Mouse (Mus musculus) neutrophil, adult 5-6 weeks (primary cell): ENCODE measurements around the gene Ttll7. TPM values are rescaled to one million over a fixed set of nuclear protein-coding genes. Genes with fewer than 3 reads are reported as not detected.

ENCODE experiments used
- ATAC-seq: fragments of 151-379, 151-347 bp; 2 replicates; pipeline ENCODE4 v1.8.0; 2017; ENCODE audit warnings: mild to moderate bottlenecking, moderate TSS enrichment; ENCODE audit not compliant: insufficient number of reproducible peaks, poor library complexity, low FRiP score, severe bottlenecking; ENCODE audit errors: extremely low read depth
- total RNA-seq: library from RNA; stranded (forward); fragments of 200-1000 nt; gene quantifications from 2 replicates; pipeline ENCODE4 v1.2.3, GENCODE M21; 2017

Ttll7 gene
- total RNA-seq, 1 experiment from 2014 or later = not detected

DNA sequence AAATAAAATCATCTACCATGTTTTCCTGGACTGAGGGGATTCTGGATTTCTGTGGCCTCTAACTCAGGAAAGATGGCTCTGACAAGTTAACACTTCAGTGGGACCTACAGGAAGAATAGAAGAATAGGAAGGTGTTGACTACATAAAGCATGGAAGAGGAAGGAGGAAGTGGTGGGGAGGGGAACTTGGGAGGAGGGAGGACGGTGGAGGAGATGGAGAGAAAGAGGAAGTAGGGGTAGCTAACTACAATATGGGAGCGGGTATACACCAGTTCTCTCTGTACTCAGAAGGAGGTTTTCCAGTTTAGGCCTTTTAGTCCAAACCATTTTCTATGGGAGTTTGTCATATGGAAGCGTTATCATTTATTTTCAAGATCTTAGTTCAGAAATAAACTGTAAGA, 112.2 kb downstream of the Ttll7 start:
- ATAC-seq = no peak

DNA sequence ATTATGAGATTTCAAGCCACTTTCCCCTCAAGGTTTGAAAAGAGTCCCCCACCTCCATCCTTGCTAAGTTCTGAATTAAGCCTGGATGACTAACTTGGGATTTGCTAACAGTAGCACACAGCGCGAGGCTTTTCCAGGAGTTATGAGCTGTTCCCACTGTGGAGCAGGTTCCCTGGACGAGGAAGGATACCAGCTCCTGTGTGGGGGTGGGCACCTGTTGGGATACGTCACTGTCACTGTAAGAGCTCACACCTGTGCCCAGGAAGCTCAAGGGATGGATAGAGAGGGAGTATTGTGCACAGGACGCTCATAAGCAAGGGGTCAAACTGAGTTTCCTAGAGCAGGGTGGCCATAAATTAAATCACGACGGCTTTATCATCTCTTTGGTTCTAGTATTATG, 115.1 kb downstream of the Ttll7 start:
- no peak for ATAC-seq

DNA sequence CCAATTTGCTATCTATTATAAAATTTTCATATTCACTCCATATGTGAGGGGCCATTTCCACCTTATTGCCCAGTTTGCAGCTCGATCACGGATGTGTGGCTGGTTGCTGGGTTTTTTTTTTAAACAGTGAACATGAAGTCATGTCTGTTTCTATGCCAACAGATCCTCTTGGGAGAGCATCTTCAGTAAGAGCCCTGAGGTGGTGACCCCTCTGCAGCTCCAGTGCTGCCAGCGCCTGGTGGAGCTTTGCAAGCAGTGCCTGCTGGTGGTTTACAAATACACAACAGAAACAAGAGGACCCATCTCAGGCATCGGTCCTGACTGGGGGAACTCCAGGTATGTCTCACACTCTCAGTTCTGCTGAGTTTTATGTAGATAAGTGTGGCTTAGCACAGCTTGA, 115.7 kb downstream of the Ttll7 start:
- no peak for ATAC-seq

DNA sequence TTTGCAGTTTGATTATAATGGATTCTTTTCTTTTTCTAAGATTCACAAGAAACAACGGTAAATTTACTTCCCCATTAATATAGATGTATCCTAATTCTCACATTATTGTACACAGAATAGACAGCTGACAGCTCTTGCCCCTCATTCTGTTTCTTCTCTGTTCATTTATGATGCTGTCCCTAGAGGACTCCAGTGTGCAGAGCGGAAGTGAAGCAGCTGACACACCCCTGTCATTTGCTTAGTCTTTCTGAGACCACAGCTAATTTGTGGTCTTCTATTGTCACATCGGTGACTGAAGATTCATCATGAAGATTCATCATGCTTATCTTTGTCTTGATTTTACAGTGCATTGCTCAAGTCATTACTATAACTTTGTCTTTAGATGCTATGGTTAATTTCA, 126.1 kb downstream of the Ttll7 start:
- ATAC-seq = no peak

DNA sequence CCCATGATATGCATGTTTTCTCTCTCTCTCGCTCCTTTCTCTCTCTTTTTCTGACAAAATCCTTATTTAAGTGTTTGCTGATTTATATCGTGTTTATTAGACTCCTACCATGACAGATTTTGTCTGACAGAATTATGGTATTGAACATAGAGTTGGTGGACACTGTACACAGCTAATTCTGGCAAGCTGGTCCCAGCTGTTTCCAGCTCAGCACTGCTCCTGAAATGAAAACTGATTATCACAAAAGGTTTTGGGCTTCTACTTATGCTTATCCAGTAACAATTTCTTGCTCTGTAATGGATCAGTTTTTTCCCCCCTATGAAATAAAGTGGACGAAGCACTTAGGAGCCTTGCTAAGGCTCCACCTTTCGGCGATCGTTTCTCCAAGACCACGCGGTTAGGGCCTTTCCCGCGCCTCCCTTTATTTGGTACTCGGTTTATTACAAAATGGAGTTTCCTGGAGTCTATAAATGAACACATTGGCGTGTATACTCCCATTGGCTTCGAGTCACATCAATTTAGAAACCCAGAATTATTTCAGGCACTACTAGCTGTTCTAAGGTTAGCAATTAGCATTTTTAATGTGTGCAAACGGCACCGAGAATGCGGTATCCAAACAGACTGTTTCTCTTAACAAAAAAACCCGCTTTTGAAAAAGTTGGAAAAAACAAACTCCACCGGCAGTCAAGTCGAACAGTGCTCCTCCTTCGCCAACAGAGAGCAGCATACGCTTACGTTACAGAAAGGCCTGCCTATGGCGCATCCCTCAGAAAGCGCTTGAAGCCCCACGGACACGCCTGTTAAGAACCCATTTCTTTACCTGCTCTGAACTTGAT, 141.9 kb downstream of the Ttll7 start:
- no peak for ATAC-seq

DNA sequence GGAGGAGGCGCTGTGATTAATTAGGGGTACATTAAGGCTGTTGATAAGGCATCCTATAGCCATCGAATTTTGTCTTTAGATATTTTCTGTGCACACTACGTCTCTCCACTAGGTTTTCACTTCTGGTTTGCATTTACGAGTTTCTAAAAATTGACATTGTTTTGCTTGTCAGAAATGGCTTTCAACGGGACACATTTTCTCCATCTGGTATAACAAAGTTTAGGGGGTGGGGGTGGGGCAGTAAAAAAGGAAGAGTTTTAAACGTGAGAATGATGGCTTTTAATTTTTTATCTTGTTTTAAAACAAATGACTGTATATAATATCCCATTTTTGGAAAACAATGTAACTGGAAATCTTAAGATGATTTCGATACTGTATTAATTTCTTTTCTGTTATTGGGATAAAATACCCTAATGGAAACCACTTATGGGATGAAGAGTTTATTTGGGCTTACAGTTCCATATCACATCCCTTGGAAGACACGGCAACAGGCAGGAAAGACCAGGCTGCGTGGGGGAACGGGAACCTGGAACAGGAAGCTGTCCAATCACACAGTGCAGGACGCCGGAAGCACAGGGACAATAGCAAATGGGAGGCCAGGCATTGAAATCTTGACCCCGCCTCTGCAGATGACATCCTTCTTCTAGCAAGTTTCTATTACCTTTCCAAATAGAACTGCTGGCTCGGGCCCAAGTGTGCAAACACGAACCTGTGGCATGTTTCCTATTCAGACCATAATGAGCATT, 142.7 kb downstream of the Ttll7 start:
- ATAC-seq = no peak

DNA sequence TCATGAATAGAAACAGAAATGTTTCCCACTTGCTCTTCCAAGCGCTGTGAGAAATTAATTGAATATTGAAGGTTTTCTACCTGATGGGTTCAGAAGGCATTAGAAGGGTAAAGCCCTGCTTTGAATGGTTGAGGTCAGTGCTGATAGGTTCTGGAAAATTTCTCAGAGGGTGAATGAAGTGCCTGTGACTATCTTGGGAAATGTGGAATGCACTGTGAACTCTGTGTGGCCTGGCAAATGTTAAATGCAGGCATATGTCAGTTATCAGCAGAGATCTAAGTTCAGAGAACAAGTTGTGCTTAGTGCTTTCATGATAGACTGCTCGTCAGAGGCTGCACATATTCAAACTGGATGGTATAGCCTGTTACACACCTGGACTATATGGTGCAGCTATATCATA, 147.0 kb downstream of the Ttll7 start:
- ATAC-seq = no peak

DNA sequence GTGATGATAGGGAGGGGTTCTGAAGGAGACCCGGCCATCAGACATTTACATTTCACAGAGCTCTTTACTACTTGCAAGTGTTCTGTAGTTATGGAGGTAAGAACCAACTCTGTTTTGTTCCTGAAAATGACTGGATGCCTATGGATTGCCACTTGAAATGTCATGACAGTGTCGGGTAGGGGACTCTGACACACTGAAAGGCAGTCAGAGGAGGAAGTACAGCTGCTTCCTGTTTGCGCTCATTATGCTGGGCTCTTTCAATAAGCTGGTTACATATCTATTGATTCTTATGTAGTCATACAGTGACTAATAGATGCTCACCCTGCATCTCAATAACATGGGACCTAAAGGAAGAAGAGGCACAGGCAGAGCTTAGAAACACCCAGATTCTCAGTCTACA, 148.8 kb downstream of the Ttll7 start:
- no peak for ATAC-seq

DNA sequence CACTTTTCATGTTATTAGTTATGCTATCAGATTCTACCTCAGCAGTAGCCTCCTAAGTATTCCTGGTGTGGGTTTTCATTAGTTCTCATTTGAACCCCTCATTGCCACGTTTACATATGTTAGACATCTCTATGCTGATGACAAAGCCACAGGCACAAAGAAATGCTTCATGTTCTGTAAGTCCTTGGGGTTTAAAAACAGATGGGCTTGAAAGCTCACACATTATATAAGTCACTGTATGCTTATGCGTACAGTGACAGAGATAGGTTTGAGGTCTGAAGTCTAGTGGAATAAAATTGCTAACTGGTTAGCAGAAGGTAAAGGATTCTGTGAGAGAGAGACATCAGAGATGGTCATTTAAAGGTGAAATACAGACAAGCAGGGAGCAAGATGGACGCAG, 149.4 kb downstream of the Ttll7 start:
- ATAC-seq = no peak

DNA sequence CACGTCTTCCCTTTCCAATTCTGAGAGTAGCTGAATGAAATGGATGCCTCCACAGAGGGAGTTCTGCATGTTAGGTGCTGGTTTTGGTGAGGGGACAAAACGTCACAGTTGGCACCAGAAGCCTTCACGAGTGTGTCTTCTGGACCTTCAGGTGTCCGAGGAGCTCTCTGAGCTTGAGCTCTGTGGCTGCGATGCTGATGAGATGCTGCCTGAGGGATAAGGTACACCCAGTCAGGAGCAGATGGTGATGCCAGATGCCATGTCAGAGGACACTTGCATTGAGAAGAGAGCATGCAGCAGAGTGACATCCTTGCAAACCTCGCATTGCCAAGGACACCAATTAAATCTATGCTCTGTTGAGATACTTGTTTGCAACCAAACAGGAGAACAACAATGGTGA, 164.3 kb downstream of the Ttll7 start:
- no peak for ATAC-seq

DNA sequence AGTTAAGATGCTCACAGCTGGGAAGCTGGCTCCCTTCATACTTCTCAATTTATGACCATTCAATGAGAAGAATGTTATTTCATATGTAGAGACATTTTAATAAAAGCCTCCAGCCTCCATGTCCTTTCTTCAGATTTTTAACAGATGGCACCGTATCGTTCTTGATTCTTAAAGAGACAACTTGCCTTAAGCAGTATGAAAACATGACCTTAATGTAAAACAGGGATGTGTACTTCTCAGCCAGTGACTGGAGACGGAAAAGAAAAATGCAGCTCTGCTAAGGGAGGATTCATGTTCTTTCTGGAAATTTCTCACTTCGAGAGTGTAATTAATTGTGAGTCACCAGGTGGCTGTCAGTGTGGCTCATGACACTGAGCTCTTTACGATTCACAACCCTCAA, 167.3 kb downstream of the Ttll7 start:
- no peak for ATAC-seq

DNA sequence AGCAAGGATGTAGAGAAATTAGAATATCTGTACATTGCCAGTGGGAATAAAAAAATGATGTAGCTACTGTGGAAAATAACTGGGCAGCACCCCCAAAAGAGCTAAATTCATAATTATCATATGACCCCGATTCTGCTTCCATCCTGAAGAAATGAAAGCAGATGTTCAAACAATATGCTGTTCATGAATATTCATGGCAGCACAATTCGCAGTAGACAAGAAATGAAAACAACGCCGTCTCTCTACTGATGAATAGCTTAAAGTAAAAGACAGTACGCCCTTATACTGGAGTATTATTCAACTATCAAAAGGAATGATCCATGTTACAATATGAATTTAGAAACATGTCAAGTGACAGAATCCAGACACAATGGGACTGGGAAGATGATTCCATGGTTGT, 174.1 kb downstream of the Ttll7 start:
- ATAC-seq = no peak

DNA sequence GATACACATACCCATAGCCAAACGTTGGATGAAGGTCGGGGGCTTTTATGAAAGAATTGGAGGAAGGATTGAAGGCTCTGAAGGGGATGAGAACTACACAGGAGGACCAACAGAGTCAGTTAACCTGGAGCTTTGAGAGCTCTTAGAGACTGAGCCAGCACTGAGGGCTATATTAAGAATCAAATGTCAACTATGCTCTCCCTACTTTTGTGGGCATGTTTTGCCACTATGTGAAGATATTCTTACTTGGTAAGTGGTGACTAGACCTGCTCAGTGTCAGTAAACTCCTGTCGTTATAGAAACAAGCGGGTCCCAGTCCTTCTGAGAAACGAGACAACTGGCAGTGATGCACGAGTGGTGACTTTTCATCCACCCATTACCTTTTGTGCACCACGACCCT, 176.2 kb downstream of the Ttll7 start:
- ATAC-seq = no peak

DNA sequence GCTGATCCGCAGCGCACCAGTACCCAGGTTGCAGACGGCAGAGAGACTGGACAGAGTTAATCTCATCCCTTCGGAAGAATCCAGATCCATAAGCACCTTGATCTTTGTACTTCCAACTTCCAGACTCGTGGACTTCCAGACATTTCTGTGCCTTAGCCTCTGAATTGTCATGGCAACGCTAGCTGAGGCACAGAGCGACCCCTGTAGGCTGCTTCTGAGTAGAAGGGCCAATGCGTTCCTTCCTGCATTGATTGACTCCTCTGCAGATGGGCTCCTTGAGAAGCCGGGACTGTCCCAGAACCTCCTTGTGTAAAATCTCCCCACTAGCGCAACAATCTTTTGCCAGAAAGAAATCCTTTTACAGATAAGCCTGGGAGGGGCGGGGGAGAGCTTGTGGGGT, 177.6 kb downstream of the Ttll7 start:
- ATAC-seq = no peak

DNA sequence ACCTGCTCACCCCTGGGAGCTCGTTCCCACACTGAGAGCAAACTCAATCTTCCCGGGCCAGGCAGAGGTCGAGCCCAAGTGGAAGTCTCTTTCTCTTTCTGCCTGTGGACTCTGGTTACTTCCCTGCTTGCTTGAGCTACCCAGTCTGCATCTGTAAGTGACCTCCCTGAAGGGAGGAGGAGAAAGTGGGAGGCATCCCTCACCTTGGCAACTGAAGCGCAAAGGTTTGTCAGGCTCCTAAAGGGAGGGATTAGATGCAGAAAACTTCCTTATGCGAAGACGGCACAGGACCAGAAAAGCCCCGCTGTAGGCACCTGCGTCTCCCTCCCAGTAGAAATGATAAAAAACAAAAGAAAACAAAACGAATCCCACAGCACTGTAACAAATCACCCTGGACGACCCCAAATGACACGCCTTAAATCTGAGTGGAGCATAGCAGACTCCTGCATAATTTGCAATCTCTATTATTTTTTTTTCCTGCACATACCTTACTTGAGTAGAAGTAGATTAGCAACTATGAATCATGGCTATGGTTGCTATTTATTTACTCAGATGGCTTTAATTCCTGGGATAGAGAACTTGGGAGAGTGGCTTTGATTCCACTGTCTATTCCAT, 178.2 kb downstream of the Ttll7 start:
- no peak for ATAC-seq

Other genes starting within 250 kb of the Ttll7 start
- gene Dnase2b, start 236.8 kb upstream of the Ttll7 start, total RNA-seq = not detected in 2 replicates
- gene 4930503B20Rik, start 201.1 kb upstream of the Ttll7 start, total RNA-seq = 0.74 and 0.93 TPM in 2 replicates
- gene Samd13, start 166.8 kb upstream of the Ttll7 start, total RNA-seq = not detected in 2 replicates
- gene Prkacb, start 39.4 kb upstream of the Ttll7 start, total RNA-seq = 67.4 and 71.8 TPM in 2 replicates